Mouse (Mus musculus) kidney, postnatal 14 days (tissue): Measurements from ENCODE around the gene Csf2rb2.
"Not testable (repeated sequence)": the region's sequence is repeated elsewhere in the genome, so short reads cannot be mapped to it uniquely, and the experiment has no call there.

Source experiments
- DNase-seq: peaks from one replicate; pipeline ENCODE4 v3.0.0; 2022; ENCODE audit warnings: mixed read lengths

Csf2rb2 gene

GRCm38 (mm10) chr15:78313659-78314058 is 8.1 kb upstream of the Csf2rb2 start:
- DNase-seq: not testable (repeated sequence)

- not testable (repeated sequence) for DNase-seq
Observed at GRCm38 (mm10) chr15:78312421-78313233, 7.1 kb upstream of the Csf2rb2 start.

- no peak for DNase-seq
Observed at GRCm38 (mm10) chr15:78310971-78311370, 5.5 kb upstream of the Csf2rb2 start.

GRCm38 (mm10) chr15:78309865-78310264 is 4.3 kb upstream of the Csf2rb2 start:
- DNase-seq: no peak

- DNase-seq: no peak
Observed at GRCm38 (mm10) chr15:78303665-78304233, 1.8 kb downstream of the Csf2rb2 start.

GRCm38 (mm10) chr15:78302718-78303117 is 2.8 kb downstream of the Csf2rb2 start:
- DNase-seq: no peak

- DNase-seq: no peak
Observed at GRCm38 (mm10) chr15:78300773-78301172, 4.7 kb downstream of the Csf2rb2 start.

- no peak for DNase-seq
Observed at GRCm38 (mm10) chr15:78299641-78300040, 5.9 kb downstream of the Csf2rb2 start.

- no peak for DNase-seq
Observed at GRCm38 (mm10) chr15:78298558-78298957, 7.0 kb downstream of the Csf2rb2 start.

GRCm38 (mm10) chr15:78293716-78294115 is 11.8 kb downstream of the Csf2rb2 start:
- no peak for DNase-seq

GRCm38 (mm10) chr15:78293228-78293627 is 12.3 kb downstream of the Csf2rb2 start:
- not testable (repeated sequence) for DNase-seq

GRCm38 (mm10) chr15:78289775-78290174 is 15.7 kb downstream of the Csf2rb2 start:
- not testable (repeated sequence) for DNase-seq

- DNase-seq: no peak
Observed at GRCm38 (mm10) chr15:78287941-78288340, 17.6 kb downstream of the Csf2rb2 start.

GRCm38 (mm10) chr15:78278308-78278707 is 27.2 kb downstream of the Csf2rb2 start:
- no peak for DNase-seq

GRCm38 (mm10) chr15:78271208-78271607 is 34.3 kb downstream of the Csf2rb2 start:
- DNase-seq: no peak

GRCm38 (mm10) chr15:78267865-78268264 is 37.7 kb downstream of the Csf2rb2 start:
- no peak for DNase-seq

- DNase-seq: no peak
Observed at GRCm38 (mm10) chr15:78267441-78267840, 38.1 kb downstream of the Csf2rb2 start.

GRCm38 (mm10) chr15:78263286-78263685 is 42.2 kb downstream of the Csf2rb2 start:
- DNase-seq: no peak

- no peak for DNase-seq
Observed at GRCm38 (mm10) chr15:78260668-78261333, 44.7 kb downstream of the Csf2rb2 start.

- peak; percentile 18 for DNase-seq
Observed at GRCm38 (mm10) chr15:78258246-78258865, 47.2 kb downstream of the Csf2rb2 start.

GRCm38 (mm10) chr15:78257326-78258050 is 48.0 kb downstream of the Csf2rb2 start:
- peak; percentile 62 for DNase-seq

- not testable (repeated sequence) for DNase-seq
Observed at GRCm38 (mm10) chr15:78256602-78257259, 48.8 kb downstream of the Csf2rb2 start.
